Mouse (Mus musculus) embryo, embryonic 10 days (tissue): ENCODE measurements around the gene Rnf151.
"Not testable (repeated sequence)": the region's sequence is repeated elsewhere in the genome, so short reads cannot be mapped to it uniquely, and the experiment has no call there.

Source experiments
- DNase-seq: peaks from one replicate; pipeline ENCODE4 v3.0.0-alpha.2; 2015; ENCODE audit warnings: low spot score

Gene Rnf151

GRCm38 (mm10) chr17:24732233-24732935 is 14.5 kb upstream of the Rnf151 start:
- no peak for DNase-seq

GRCm38 (mm10) chr17:24730787-24731186 is 12.9 kb upstream of the Rnf151 start:
- no peak for DNase-seq

DNA sequence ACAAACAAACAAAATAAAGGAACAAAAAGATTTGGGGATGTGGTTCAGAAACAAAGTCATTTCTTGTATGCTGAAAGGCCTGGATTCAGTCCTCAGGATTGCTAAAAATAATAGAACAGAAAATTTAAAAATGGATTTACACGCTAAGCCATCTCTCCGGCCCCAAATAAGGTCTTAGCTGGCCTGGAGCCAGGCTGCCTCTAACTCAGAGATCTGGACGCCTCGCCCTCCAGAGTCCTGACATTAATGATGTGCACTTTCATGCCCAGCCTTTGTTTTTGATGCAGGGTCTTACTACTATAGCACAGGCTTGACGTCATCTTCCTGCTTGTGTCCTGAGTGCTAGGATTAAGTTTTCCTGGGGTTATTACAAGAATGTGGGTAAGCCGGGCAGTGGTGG is 11.2 kb upstream of the Rnf151 start:
- no peak for DNase-seq

GRCm38 (mm10) chr17:24728184-24728583 is 10.3 kb upstream of the Rnf151 start:
- no peak for DNase-seq

- DNase-seq: no peak
Measured at GRCm38 (mm10) chr17:24727618-24728017, 9.8 kb upstream of the Rnf151 start, which contains the start of gene Rpl3l. TSS of gene Rpl3l (plus strand) at chr17:24727820.

DNA sequence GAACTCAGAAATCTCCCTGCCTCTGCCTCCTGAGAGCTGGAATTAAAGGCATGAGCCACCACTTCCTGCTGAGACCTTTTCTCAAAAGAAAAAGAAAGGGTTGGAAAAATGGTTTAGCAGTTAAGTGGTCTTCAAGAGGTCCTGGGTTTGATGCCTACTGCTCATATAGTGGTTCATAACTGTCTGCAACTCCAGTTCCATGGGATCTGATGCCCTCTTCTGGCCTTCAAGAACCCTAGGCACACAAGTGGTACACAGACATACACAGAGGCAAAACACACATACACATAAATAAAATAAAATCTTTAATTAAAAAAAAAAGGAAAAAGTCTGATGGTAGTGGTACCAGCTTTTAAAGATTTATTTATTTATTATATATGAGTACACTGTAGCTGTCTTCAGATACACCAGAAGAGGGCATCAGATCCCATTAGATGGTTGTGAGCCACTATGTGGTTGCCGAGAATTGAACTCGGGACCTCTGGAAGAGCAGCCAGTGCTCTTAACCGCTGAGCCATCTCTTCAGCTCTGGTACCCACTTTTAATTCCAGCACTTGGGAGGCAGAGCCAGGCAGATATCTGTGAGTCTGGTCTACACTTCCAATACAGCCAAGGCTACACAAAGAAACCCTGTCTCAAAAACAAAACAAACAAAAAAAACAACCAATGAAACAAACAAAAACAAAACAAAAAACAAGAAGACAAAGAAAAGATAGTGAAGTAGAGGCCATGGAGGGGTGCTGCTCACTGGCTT is 8.0 kb upstream of the Rnf151 start:
- DNase-seq: no peak

GRCm38 (mm10) chr17:24724184-24724583 is 6.3 kb upstream of the Rnf151 start, which contains the start of gene Ndufb10:
TSS of gene Ndufb10 (minus strand) at chr17:24724478.
- peak; percentile 99 for DNase-seq

DNA sequence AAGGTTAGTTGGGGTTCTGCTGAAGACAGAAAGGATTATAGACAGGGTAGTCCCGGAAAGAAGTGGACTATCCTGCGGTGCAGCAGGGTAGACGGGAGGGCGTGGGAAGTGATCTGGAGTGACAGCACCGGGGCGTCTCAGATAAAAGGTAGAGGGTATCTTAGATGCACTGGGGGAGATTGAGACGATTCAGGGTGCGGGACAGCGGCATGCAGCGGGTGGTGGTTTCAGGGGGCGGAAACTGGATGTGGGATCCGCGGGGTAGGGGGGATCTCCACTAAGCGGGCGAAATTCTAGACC is 6.0 kb upstream of the Rnf151 start:
- peak; percentile 43 for DNase-seq

GRCm38 (mm10) chr17:24723122-24723880 is 5.4 kb upstream of the Rnf151 start:
- peak; percentile 24 for DNase-seq

GRCm38 (mm10) chr17:24722220-24722924 is 4.5 kb upstream of the Rnf151 start:
- DNase-seq: peak; percentile 53

DNA sequence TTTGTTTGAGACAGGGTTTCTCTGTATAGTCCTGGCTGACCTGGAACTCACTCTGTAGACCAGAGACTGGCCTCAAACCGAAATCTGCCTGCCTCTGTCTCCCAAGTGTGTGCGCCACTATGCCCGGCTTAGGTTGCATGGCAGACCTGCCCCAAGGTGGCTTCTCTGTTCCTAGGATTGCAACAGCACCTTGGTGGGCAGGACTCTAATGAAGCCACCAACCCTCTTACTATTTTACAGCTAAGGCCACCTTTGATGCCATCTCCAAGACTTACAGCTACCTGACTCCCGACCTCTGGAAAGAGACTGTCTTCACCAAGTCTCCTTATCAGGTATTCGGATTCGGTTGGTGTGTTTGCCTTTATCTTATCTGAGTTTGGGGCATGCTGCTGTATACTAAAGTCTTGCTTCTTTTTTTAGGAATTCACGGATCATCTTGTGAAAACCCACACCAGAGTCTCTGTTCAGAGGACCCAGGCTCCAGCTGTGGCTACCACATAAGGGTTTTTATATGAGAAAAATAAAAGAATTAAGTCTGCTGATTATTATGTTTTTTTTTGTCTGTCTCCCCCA is 3.6 kb upstream of the Rnf151 start:
- DNase-seq: not testable (repeated sequence)

DNA sequence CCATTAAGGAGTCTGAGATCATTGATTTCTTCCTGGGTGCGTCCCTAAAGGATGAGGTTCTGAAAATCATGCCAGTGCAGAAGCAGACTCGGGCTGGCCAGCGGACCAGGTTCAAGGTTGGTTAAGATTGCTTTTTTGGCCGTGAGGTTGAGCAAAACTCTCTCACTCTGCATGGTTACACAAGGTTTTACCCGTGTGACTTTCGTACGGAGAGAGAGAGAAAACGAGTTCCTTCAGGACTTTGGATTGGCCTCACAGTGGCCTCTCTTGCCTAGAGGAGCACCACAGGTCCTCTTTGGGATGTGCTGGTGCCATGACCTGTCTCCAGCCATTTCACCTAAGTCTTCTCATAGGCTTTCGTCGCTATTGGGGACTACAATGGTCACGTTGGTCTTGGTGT is 2.8 kb upstream of the Rnf151 start:
- DNase-seq: not testable (repeated sequence)

DNA sequence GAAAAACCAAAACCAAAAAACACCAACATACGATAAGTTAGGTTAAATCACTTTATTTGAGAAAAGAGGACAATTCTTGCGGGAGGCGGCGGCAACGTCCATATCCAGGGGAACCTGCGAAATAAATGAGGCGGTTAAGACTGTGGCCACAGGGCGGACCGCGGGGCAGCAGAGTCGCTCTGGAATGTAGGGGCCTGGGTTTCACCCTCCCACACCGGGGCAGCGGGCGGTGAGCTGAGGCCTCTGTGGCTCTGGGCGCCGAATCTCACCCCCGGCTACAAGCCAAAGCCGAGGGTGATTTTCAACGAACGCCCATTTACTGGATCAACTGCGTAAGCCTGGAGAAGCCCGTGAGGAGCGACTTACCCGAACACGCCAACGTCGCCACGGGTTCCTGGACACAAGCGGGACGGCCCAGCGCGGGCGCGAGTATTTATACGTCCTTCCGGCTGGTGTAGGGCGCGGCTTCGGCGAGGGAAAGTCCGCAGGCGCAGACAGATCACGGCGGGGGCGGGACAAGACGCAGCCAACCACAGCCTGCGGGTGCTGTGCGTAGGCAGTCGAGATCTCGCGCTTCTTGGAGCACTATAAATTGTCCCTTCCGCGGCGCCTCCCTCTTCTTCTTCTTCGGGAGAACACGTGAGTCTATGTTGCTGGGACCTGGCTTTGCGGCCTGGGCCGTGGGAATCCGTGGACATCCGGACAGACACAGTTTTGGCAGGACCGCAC is 1.8 kb upstream of the Rnf151 start:
- DNase-seq: peak; percentile 97

DNA sequence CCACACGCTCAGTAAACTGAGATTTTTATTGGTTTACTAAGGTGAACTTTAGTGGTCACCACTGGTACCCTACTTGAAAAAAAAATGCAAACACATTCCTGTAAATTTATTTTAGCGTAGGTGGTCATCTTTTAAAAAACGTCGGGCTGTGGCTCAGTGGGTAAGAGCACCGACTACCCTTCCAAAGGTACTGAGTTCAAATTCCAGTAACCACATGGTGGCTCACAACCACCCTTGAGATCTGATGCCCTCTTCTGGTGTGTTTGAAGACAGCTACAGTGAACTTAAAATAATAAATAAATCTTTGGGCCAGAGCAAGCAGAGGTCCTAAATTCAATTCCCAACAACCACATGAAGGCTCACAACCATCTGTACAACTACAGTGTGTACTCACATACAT is 1.1 kb upstream of the Rnf151 start:
- not testable (repeated sequence) for DNase-seq

- DNase-seq: no peak
Measured at GRCm38 (mm10) chr17:24716166-24716682, 1.6 kb downstream of the Rnf151 start.

DNA sequence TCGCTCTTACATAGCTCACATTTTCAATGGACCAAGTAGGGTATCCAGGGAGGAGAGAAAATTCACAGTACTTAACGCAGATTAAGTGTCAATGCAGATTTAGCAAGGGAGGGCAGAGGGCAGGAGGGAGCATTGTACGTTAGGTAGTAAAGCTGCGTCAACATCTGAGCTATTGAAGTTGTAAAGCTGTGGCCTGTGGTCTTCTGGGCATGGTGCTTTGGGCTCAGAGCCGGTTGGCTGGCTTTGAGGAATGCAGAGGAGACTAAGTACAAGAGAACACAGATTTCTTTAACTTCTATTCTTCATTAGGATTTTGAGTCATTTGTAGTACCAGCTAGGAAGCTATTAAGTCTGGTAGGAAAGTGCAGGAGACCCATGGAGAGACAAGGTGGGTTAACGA is 2.3 kb downstream of the Rnf151 start:
- DNase-seq: no peak

DNA sequence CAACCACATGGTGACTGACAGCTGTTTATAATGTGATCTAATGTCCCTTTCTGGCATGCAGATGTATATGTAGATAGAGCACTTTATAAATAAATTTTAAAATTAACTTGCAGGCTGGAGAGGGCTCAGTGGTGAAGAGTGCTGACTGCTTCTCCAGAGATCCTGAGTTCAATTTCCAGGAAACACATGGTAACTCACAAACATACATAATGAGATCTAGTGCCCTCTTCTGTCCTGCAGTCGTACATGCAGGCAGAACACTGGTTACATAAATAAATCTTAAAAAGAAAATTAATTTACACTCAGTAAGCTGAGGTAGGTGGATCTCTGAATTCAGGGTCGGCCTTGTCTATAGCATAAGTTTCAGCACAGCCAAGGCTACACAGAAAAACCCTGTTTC is 9.2 kb downstream of the Rnf151 start:
- peak; percentile 78 for DNase-seq

DNA sequence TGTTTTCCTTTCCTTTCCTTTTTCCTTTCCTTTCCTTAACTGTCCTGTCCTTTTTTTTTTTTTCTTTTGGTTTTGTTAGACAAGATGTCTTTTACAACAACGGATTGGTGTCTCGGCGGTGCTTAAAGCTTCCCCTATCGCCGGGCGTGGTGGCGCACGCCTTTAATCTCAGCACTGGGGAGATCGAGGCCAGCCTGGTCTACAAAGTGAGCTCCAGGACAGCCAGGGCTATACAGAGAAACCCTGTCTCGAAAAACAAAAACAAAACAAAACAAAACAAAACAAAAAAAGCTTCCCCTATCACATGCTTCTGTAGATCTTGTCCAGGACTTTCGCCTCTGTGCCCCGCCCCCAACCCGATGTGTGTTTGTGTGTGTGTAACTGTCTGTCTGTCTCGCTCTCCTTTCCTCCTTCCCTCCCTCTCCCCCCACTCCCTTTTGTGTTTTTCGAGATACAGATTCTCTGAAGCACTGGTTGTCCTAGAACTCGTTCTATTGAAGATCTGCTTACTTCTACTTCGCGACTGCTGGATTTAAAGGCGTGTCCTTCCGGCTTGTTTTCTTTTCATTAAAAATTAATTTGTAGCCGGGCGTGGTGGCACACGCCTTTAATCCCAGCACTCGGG is 9.9 kb downstream of the Rnf151 start:
- no peak for DNase-seq

- DNase-seq: peak; percentile 99
Measured at GRCm38 (mm10) chr17:24706982-24707800, 10.7 kb downstream of the Rnf151 start, which contains the start of gene Tbl3. TSS of gene Tbl3 (minus strand) at chr17:24707660.
